Mouse (Mus musculus) liver, postnatal 0 days (tissue): ENCODE measurements at regions not wholly inside any gene's neighbourhood (a gene's known extent, or its start where the extent isn't known, plus 50 kb on each side); places are given as distances from the start of the nearest gene placed in this dataset.

Experiments used
- ATAC-seq: fragments of 200-750 bp; cut with Nextera tagmentation; 2 replicates; pipeline ENCODE4 v1.8.0; 2017; ENCODE audit warnings: mild to moderate bottlenecking, moderate library complexity
- DNase-seq: peaks from one replicate; pipeline ENCODE4 v3.0.0-alpha.2; 2016
- H3K27ac ChIP-seq: fragments of 300-500 bp; sonication (generic); 2 replicates; pipeline ENCODE4 v1.5.1; 2014; ENCODE audit warnings: antibody characterized with exemption, moderate library complexity, mild to moderate bottlenecking, low read depth
- H3K27me3 ChIP-seq: fragments of 300-500 bp; sonication (generic); 2 replicates; pipeline ENCODE4 v1.6.1; 2014; ENCODE audit warnings: low read length, control low read depth, mixed read lengths; ENCODE audit not compliant: insufficient read depth
- H3K36me3 ChIP-seq: fragments of 300-500 bp; sonication (generic); replicated peaks from 2 replicates; pipeline ENCODE4 v1.6.1; 2014; ENCODE audit warnings: mild to moderate bottlenecking, control low read depth, low read length, moderate library complexity, mixed read lengths; ENCODE audit not compliant: insufficient read depth
- H3K4me1 ChIP-seq: fragments of 300-500 bp; sonication (generic); 2 replicates; pipeline ENCODE4 v1.6.1; 2014; ENCODE audit warnings: antibody characterized with exemption, mild to moderate bottlenecking, control low read depth; ENCODE audit not compliant: insufficient read depth
- H3K4me2 ChIP-seq: fragments of 300-500 bp; sonication (generic); 2 replicates; pipeline ENCODE4 v1.6.1; 2014; ENCODE audit warnings: low read depth, mild to moderate bottlenecking, low read length, moderate library complexity, mixed read lengths
- H3K4me3 ChIP-seq: fragments of 300-500 bp; sonication (generic); 2 replicates; pipeline ENCODE4 v1.5.1; 2014; ENCODE audit warnings: low read depth, low read length
- H3K9ac ChIP-seq: fragments of 300-500 bp; sonication (generic); replicated peaks from 2 replicates; pipeline ENCODE4 v1.6.1; 2014; ENCODE audit warnings: mild to moderate bottlenecking, moderate library complexity
- H3K9me3 ChIP-seq: fragments of 300-500 bp; sonication (generic); 2 replicates; pipeline ENCODE4 v1.6.1; 2016; ENCODE audit warnings: mild to moderate bottlenecking, control low read depth, low read length, mixed read lengths
- CTCF ChIP-seq: sonication (generic); IDR thresholded peaks from 2 replicates; pipeline ENCODE4 v1.5.1; 2016; ENCODE audit warnings: antibody characterized with exemption, low read depth
- EP300 ChIP-seq: IDR thresholded peaks from 2 replicates; pipeline ENCODE4 v1.6.1; 2016; ENCODE audit warnings: antibody characterized with exemption, low read depth, mild to moderate bottlenecking
- WGBS: fragments of 180-500 bp; shearing (Covaris S2); extraction: QIAGEN DNeasy Blood & Tissue Kit; methylation state at CpG from one replicate; pipeline ENCODE4 v1.1.7; 2014; ENCODE audit not compliant: insufficient replicate concordance; 5-methylcytosine and 5-hydroxymethylcytosine counted together

DNA sequence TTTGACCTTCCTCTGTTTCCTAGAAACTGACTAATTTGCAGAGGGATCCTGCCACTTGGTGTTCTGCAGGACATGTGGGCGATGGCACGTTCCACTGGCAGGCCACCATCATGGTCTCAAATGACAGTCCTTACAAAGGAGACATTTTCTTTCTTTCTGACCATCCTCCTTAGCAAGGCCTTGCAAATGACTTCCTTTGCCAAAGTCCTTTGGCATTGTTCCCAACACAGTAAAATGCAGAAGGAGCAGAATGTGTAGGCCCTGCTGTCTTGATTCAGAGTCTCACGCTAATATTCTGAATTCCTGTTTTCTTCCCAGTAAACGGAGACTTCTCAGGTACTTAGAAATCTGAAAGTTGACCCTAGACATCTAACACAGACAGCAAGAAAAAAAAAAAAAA, 308.3 kb upstream of the Cxadr start:
- Histone ChIP-seq H3K27ac (no peak overlapping the region), H3K9me3 (no peaks in the 10 kb centered on the region), H3K4me3 (no peak overlapping the region), H3K4me1 (no peaks in the 10 kb centered on the region), H3K27me3 (no peaks in the 10 kb centered on the region), H3K4me2 (no peak overlapping the region), H3K36me3 (no peaks in the 10 kb centered on the region), H3K9ac (no peak overlapping the region)
- TF ChIP-seq EP300, result no peak
- TF ChIP-seq CTCF, result no peak
- DNase-seq, result no peak
- 73% methylated on average over 4 of the region's 4 CpGs for WGBS
- ATAC-seq, result no peak

DNA sequence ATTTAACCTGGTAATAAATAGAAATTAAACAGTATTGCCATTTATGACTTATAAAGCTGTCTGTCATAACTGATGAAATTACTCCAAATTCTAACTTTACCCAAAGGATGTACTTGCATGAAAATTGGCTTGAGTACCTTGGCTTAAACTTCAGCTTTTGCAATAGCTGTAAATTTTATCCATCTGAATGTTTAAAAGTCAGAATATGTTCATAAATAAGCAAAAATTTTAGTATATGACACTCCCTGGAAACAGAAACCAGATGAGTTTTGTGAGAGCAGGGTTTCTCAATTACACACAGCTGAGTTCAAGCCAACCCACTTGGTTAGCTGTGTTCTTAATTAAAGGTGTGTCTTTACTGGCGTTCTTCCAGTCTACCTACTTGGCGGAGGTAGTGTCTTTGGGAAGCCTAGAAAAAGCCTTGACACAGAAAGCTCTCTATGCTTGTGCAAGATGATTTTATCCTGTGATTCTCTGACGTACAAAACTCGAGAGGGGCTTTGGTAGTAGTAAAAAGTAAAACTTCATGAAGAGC, 311.4 kb upstream of the Cxadr start:
- Histone ChIP-seq H3K9ac (no peak overlapping the region), H3K4me2 (no peak overlapping the region), H3K4me3 (no peak overlapping the region), H3K36me3 (no peaks in the 10 kb centered on the region), H3K9me3 (no peaks in the 10 kb centered on the region), H3K4me1 (no peaks in the 10 kb centered on the region), H3K27ac (no peak overlapping the region), H3K27me3 (no peaks in the 10 kb centered on the region)
- ATAC-seq (no peak), DNase-seq (no peak)
- WGBS, result 69% methylated on average over 4 of the region's 4 CpGs
- no peak for TF ChIP-seq EP300
- TF ChIP-seq CTCF, result no peak

DNA sequence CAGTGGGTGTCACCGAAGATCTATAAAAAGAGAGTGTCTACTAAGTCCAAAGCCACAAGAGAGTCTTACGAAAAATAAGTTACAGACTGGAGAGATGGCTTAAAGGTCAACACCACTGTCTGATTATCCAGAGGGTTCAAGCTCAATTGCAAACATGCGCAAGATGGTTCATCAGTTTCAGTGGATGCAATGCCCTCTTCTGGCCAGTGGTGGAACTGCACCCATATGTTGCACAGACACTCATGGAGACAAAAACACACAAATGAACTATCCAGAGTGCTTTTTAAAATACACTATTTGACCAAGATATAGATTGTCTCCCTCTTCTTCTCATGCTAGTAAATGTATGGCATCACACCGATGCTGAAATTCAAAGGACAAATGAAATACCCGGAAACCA, 312.1 kb upstream of the Cxadr start:
- Histone ChIP-seq H3K36me3 (no peaks in the 10 kb centered on the region), H3K27me3 (no peaks in the 10 kb centered on the region), H3K27ac (no peak overlapping the region), H3K4me2 (no peak overlapping the region), H3K4me3 (no peak overlapping the region), H3K9me3 (no peaks in the 10 kb centered on the region), H3K4me1 (no peaks in the 10 kb centered on the region), H3K9ac (no peak overlapping the region)
- 91% methylated on average over 5 of the region's 5 CpGs for WGBS
- TF ChIP-seq EP300 (no peak), CTCF (peak; percentile 65)
- DNase-seq (peak; percentile 17), ATAC-seq (no peak)

DNA sequence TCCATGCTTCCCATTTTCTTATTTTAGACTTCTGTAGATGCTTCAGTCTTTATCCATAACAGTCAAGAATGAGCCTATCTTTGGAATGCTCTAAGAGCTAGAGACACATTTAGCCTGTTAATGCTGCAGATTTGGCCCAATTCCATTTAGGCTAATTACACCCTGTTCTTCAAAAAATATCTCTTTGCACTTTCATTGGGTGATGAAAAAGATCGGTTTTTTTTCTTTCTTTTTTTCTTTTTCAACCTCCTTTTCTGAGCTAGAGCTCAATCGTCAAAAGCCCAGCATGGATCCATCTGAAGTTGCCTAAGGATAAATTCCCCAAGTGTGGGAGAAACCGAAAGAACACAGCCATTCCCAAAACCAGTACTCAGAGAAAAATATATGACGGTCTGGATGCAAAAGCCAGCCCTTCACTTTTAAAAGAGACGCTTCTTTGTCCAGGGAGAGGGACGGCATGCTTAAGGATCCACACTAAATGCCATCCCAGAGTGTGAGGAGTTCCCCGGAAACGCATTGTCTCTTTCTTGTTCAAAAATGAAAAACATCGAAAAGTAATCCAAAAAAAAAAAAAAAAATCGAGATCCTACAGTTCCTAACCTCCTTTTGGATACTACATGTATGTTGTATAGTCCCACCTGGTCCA, 314.3 kb upstream of the Cxadr start:
- H3K27me3 ChIP-seq, result no peaks in the 10 kb centered on the region
- no peak for ATAC-seq
- WGBS, result 67% methylated on average over 10 of the region's 10 CpGs
- H3K4me3 ChIP-seq, result no peak overlapping the region
- TF ChIP-seq CTCF, result no peak
- no peak for TF ChIP-seq EP300
- H3K27ac ChIP-seq, result no peak overlapping the region
- no peak for DNase-seq
- H3K4me1 ChIP-seq, result no peaks in the 10 kb centered on the region
- H3K4me2 ChIP-seq, result no peak overlapping the region; the same call in 1 of the 2 replicates
- H3K9ac ChIP-seq, result no peak overlapping the region
- no peaks in the 10 kb centered on the region for H3K36me3 ChIP-seq
- no peaks in the 10 kb centered on the region for H3K9me3 ChIP-seq

DNA sequence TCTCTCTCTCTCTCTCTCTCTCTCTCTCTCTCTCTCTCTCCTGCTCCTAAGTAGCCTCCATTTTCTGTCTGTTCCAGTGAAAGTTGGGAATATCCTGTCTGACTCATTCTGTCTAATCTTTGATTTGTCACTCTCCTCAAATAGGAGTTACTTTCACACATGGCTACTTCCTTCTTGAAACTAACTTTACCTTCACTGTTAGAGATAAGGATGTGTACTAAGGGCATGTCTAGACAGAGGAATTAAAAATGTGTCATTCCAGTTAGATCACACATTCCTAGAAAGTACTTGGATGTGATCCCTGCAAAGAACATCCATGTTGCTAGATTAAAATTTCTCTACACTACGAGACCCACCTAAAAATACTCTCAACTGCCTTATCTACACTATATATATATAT, 346.9 kb upstream of the Gm11146 start:
- H3K9me3 ChIP-seq, result no peaks in the 10 kb centered on the region
- no peak overlapping the region for H3K4me3 ChIP-seq
- H3K9ac ChIP-seq, result no peak overlapping the region
- H3K36me3 ChIP-seq, result no peaks in the 10 kb centered on the region
- no peaks in the 10 kb centered on the region for H3K4me1 ChIP-seq
- TF ChIP-seq CTCF, result no peak
- no peak for TF ChIP-seq EP300
- no peak for DNase-seq
- no peak overlapping the region for H3K27ac ChIP-seq
- H3K4me2 ChIP-seq, result no peak overlapping the region
- no peaks in the 10 kb centered on the region for H3K27me3 ChIP-seq
- WGBS, result 68% methylated on average over 1 of the region's 1 CpGs
- ATAC-seq, result no peak

DNA sequence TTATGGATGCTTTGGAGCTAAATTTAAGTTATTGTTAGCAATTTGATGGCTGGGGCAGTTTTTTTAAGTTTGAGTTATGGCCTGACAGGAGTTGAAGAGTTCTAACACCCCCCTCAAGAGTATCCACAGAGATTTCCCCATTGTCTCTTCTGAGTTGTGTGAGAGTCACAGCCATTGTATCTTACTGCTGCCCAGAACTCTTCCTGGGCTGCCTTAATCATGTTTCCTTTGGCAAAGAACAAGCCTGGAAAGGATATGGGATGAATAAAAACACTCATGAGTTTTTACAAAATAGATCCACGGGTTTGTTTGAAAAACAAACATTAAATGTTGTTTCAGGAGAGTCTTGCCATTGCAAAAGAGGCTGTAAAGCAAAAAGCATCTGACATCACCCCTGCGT, 343.5 kb upstream of the Gm11146 start:
- ATAC-seq (no peak), DNase-seq (no peak)
- 20% methylated on average over 2 of the region's 2 CpGs for WGBS
- Histone ChIP-seq H3K27me3 (no peaks in the 10 kb centered on the region), H3K4me3 (no peak overlapping the region), H3K4me2 (no peak overlapping the region), H3K36me3 (no peaks in the 10 kb centered on the region), H3K9me3 (no peaks in the 10 kb centered on the region), H3K9ac (no peak overlapping the region), H3K27ac (no peak overlapping the region), H3K4me1 (no peaks in the 10 kb centered on the region)
- TF ChIP-seq CTCF (no peak), EP300 (no peak)
